Mouse (Mus musculus): ENCODE measurements around the gene Snrpe. TPM values are rescaled to one million over a fixed set of nuclear protein-coding genes. Genes with fewer than 3 reads are reported as not detected.

The Snrpe gene
- polyA plus RNA-seq, 1 experiment = 240 TPM

DNA sequence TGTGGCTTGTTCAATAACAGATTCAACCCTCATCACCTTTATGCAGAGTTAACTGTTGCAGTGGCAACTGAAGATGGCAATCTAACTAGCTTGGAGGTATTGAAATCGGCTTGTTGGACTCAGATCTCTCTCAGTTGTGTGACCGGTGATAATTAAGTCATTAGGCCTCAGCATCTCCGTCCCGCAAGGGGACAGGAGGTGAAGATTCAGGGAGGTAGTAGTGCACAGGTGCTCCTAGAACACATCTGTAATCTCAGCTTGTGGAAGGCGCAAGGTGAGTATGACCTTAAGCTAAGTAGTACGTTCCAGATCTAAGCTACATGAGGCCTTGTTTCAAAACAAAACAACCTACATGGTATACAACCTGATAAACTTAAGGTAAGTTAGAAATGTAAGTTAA is 510 bp upstream of the Snrpe start:
- Histone ChIP-seq H3K4me3 (peak overlapping the region; percentile 65), H3K79me2 (ENCODE audit: control insufficient read depth, insufficient read depth) (peaks cover 29% of the 10 kb centered on the region), H3ac (ENCODE audit: control insufficient read depth, insufficient read length) (peak overlapping the region; percentile 44), H3K27me3 (ENCODE audit: control insufficient read depth, insufficient read depth, insufficient read length) (no peaks in the 10 kb centered on the region), H3K36me3 (ENCODE audit: control insufficient read depth, insufficient read depth) (peaks cover 29% of the 10 kb centered on the region), H3K4me2 (ENCODE audit: low read depth) (peak overlapping the region; percentile 41)
- TF ChIP-seq REST (IDR thresholded peaks at IDR 0.05; ENCODE audit: insufficient read depth, insufficient read length) (no peak), TCF12 (IDR thresholded peaks at IDR 0.05; ENCODE audit: insufficient read depth, poor library complexity, severe bottlenecking) (no peak), MAX (IDR thresholded peaks at IDR 0.05; ENCODE audit: low read depth) (no peak), MYOD1 (IDR thresholded peaks at IDR 0.05; ENCODE audit: control insufficient read depth in 1 of 3, insufficient read length in 2 of 3, low read depth in 2 of 3) (no peak), TCF3 (IDR thresholded peaks at IDR 0.05; ENCODE audit: insufficient read length, low read depth) (no peak), POLR2A (IDR thresholded peaks at IDR 0.05; ENCODE audit: insufficient read length, low read depth) (no peak), E2F4 (IDR thresholded peaks at IDR 0.05; ENCODE audit: insufficient read depth) (no peak), SRF (IDR thresholded peaks at IDR 0.05; ENCODE audit: control insufficient read depth, insufficient read length, low read depth) (no peak), CEBPB (IDR thresholded peaks at IDR 0.05; ENCODE audit: insufficient read depth, poor library complexity, severe bottlenecking) (no peak), MYOG (IDR thresholded peaks at IDR 0.05; ENCODE audit: control insufficient read depth in 1 of 3, insufficient read depth in 1 of 3, insufficient read length in 2 of 3, low read depth in 2 of 3) (no peak)

DNA sequence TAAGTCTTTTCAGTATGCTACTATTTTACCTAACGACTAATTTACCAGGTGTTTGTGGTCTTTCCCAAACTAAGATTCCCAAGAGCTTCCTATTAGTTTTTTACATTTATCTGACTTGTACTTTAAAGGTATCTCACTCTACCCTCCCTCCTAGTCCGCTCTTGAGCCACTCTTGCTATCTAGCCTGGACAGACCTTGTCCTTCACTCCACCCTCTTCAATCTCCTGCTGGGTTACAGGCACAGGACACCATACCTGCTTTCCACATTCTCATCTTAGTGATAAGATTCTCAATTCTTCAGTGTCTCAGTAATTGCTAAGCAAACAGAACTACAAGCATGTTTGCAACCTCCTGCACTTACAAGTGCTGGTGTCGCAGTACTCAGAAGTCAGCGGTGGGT is 6.9 kb downstream of the Snrpe start:
- Histone ChIP-seq H3K4me3 (no peak overlapping the region), H3ac (ENCODE audit: control insufficient read depth, insufficient read length) (no peak overlapping the region), H3K79me2 (ENCODE audit: control insufficient read depth, insufficient read depth) (peaks cover 11% of the 10 kb centered on the region), H3K36me3 (ENCODE audit: control insufficient read depth, insufficient read depth) (peaks cover 69% of the 10 kb centered on the region), H3K27me3 (ENCODE audit: control insufficient read depth, insufficient read depth, insufficient read length) (no peaks in the 10 kb centered on the region), H3K4me2 (ENCODE audit: low read depth) (no peak overlapping the region)
- TF ChIP-seq MYOG (IDR thresholded peaks at IDR 0.05; ENCODE audit: control insufficient read depth in 1 of 3, insufficient read depth in 1 of 3, insufficient read length in 2 of 3, low read depth in 2 of 3) = no peak
- no peak for TF ChIP-seq SRF (IDR thresholded peaks at IDR 0.05; ENCODE audit: control insufficient read depth, insufficient read length, low read depth)
- no peak for TF ChIP-seq E2F4 (IDR thresholded peaks at IDR 0.05; ENCODE audit: insufficient read depth)
- TF ChIP-seq USF1 (IDR thresholded peaks at IDR 0.05; ENCODE audit: low read depth) = no peak
- TF ChIP-seq TCF12 (IDR thresholded peaks at IDR 0.05; ENCODE audit: insufficient read depth, poor library complexity, severe bottlenecking) = no peak
- no peak for TF ChIP-seq TCF3 (IDR thresholded peaks at IDR 0.05; ENCODE audit: insufficient read length, low read depth)
- TF ChIP-seq POLR2A (IDR thresholded peaks at IDR 0.05; ENCODE audit: insufficient read length, low read depth) = no peak
- no peak for TF ChIP-seq REST (IDR thresholded peaks at IDR 0.05; ENCODE audit: insufficient read depth, insufficient read length)
- TF ChIP-seq MAX (IDR thresholded peaks at IDR 0.05; ENCODE audit: low read depth) = no peak
- TF ChIP-seq CEBPB (IDR thresholded peaks at IDR 0.05; ENCODE audit: insufficient read depth, poor library complexity, severe bottlenecking) = no peak
- TF ChIP-seq MYOD1 (IDR thresholded peaks at IDR 0.05; ENCODE audit: control insufficient read depth in 1 of 3, insufficient read length in 2 of 3, low read depth in 2 of 3) = no peak
- no peak for TF ChIP-seq POLR2AphosphoS2 (IDR thresholded peaks at IDR 0.05; ENCODE audit: insufficient read length, low read depth)

DNA sequence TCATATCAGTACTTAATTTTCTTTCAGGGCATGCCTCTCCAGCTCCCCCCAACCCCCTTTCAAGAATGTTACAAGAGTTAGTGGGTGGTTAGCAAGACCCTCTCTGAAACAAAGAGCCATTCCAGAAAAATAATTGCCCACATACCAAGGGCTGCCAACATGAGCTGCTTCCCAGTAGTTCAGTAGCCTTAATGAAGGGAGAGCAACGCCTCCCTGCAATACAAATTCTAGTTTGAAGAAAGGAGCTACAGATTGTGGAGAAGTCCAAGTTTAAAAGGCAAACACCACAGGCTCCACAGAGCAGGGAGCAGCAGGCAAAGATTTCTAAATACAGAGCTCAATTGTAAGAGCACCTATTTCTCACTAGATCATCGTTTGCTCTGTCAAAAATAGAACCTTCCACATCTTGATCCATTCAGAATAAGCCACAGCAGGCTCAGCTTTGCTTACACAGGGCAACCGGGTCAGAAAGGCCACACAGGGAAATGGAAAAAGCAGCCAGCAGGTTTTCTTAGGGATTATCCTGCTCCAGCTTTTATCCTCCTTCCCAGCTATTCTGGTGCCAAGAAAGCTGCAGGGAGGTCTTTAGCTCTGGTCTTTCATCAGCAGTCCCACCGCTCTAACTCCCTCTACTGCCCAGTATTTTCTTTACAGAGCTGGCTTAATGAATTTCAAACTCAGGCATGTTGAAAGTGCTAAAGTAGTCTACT is 13.6 kb downstream of the Snrpe start:
- Histone ChIP-seq H3K4me2 (ENCODE audit: low read depth) (no peak overlapping the region), H3K79me2 (ENCODE audit: control insufficient read depth, insufficient read depth) (no peaks in the 10 kb centered on the region), H3ac (ENCODE audit: control insufficient read depth, insufficient read length) (no peak overlapping the region), H3K27me3 (ENCODE audit: control insufficient read depth, insufficient read depth, insufficient read length) (peaks cover 8% of the 10 kb centered on the region), H3K36me3 (ENCODE audit: control insufficient read depth, insufficient read depth) (peaks cover 8% of the 10 kb centered on the region), H3K4me3 (no peak overlapping the region)
- no peak for TF ChIP-seq CEBPB (IDR thresholded peaks at IDR 0.05; ENCODE audit: insufficient read depth, poor library complexity, severe bottlenecking)
- TF ChIP-seq MYOD1 (IDR thresholded peaks at IDR 0.05; ENCODE audit: control insufficient read depth in 1 of 3, insufficient read length in 2 of 3, low read depth in 2 of 3) = no peak
- no peak for TF ChIP-seq POLR2A (IDR thresholded peaks at IDR 0.05; ENCODE audit: insufficient read length, low read depth)
- TF ChIP-seq E2F4 (IDR thresholded peaks at IDR 0.05; ENCODE audit: insufficient read depth) = no peak
- no peak for TF ChIP-seq POLR2AphosphoS2 (IDR thresholded peaks at IDR 0.05; ENCODE audit: insufficient read length, low read depth)
- no peak for TF ChIP-seq TCF3 (IDR thresholded peaks at IDR 0.05; ENCODE audit: insufficient read length, low read depth)
- no peak for TF ChIP-seq REST (IDR thresholded peaks at IDR 0.05; ENCODE audit: insufficient read depth, insufficient read length)
- TF ChIP-seq MYOG (IDR thresholded peaks at IDR 0.05; ENCODE audit: control insufficient read depth in 1 of 3, insufficient read depth in 1 of 3, insufficient read length in 2 of 3, low read depth in 2 of 3) = no peak
- TF ChIP-seq TCF12 (IDR thresholded peaks at IDR 0.05; ENCODE audit: insufficient read depth, poor library complexity, severe bottlenecking) = no peak
- no peak for TF ChIP-seq SRF (IDR thresholded peaks at IDR 0.05; ENCODE audit: control insufficient read depth, insufficient read length, low read depth)
- no peak for TF ChIP-seq MAX (IDR thresholded peaks at IDR 0.05; ENCODE audit: low read depth)

DNA sequence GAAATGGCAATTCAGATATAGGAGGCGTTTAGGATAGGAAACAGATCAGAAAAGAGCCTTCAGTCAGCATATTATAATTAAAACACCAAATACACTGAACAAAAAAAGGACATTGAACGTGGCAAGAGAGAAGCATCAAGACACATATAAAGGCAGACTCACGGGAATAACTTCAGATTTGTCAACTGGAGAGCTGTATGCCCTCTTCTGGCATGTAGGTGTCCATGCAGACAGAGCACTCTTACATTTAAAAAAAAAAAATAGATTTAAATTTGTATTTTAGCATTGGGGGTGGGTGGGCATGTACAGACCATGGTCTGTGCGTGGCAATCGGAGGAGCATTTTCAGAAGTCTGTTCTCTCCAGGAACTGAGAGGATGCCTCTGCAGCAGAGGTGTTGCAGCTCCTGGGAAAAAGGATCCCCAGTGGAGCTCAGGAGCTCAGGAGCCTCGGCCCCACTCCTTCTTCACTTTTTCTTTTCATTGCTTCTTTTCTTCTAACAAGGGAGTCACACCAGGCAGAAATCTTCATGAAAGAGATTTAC is 24.0 kb downstream of the Snrpe start:
- H3K36me3 ChIP-seq (ENCODE audit: control insufficient read depth, insufficient read depth) = no peaks in the 10 kb centered on the region
- H3ac ChIP-seq (ENCODE audit: control insufficient read depth, insufficient read length) = no peak overlapping the region
- H3K4me3 ChIP-seq = no peak overlapping the region
- no peak for TF ChIP-seq TCF12 (IDR thresholded peaks at IDR 0.05; ENCODE audit: insufficient read depth, poor library complexity, severe bottlenecking)
- no peak for TF ChIP-seq CEBPB (IDR thresholded peaks at IDR 0.05; ENCODE audit: insufficient read depth, poor library complexity, severe bottlenecking)
- no peak for TF ChIP-seq MYOD1 (IDR thresholded peaks at IDR 0.05; ENCODE audit: control insufficient read depth in 1 of 3, insufficient read length in 2 of 3, low read depth in 2 of 3)
- no peak for TF ChIP-seq USF1 (IDR thresholded peaks at IDR 0.05; ENCODE audit: low read depth)
- TF ChIP-seq POLR2AphosphoS2 (IDR thresholded peaks at IDR 0.05; ENCODE audit: insufficient read length, low read depth) = no peak
- TF ChIP-seq POLR2A (IDR thresholded peaks at IDR 0.05; ENCODE audit: insufficient read length, low read depth) = no peak
- TF ChIP-seq SRF (IDR thresholded peaks at IDR 0.05; ENCODE audit: control insufficient read depth, insufficient read length, low read depth) = no peak
- no peak for TF ChIP-seq MYOG (IDR thresholded peaks at IDR 0.05; ENCODE audit: control insufficient read depth in 1 of 3, insufficient read depth in 1 of 3, insufficient read length in 2 of 3, low read depth in 2 of 3)
- no peak for TF ChIP-seq MAX (IDR thresholded peaks at IDR 0.05; ENCODE audit: low read depth)
- TF ChIP-seq REST (IDR thresholded peaks at IDR 0.05; ENCODE audit: insufficient read depth, insufficient read length) = no peak
- TF ChIP-seq TCF3 (IDR thresholded peaks at IDR 0.05; ENCODE audit: insufficient read length, low read depth) = no peak
- TF ChIP-seq E2F4 (IDR thresholded peaks at IDR 0.05; ENCODE audit: insufficient read depth) = no peak
- no peaks in the 10 kb centered on the region for H3K79me2 ChIP-seq (ENCODE audit: control insufficient read depth, insufficient read depth)
- no peak overlapping the region for H3K4me2 ChIP-seq (ENCODE audit: low read depth)
- H3K27me3 ChIP-seq (ENCODE audit: control insufficient read depth, insufficient read depth, insufficient read length) = peaks cover 28% of the 10 kb centered on the region

Data from myocyte (in vitro differentiated cells).